Mouse (Mus musculus): ENCODE measurements at regions not wholly inside any gene's neighbourhood (a gene's known extent, or its start where the extent isn't known, plus 50 kb on each side); places are given as distances from the start of the nearest gene placed in this dataset.
"Not testable (repeated sequence)": the region's sequence is repeated elsewhere in the genome, so short reads cannot be mapped to it uniquely, and the experiment has no call there.

- DNase-seq (ENCODE audit: extremely low read depth, insufficient read length, low spot score): peak; percentile 3
These were observed 640.2 kb upstream of the Slc8a1 start for GRCm38 (mm10) chr17:82378248-82378820.

GRCm38 (mm10) chr17:82377176-82377592 is 639.0 kb upstream of the Slc8a1 start:
- peak; percentile 54 for DNase-seq (ENCODE audit: extremely low read depth, insufficient read length, low spot score)

GRCm38 (mm10) chr17:82367876-82368275 is 629.7 kb upstream of the Slc8a1 start:
- no peak for DNase-seq (ENCODE audit: extremely low read depth, insufficient read length, low spot score)

GRCm38 (mm10) chr17:82366001-82366400 is 627.8 kb upstream of the Slc8a1 start:
- DNase-seq (ENCODE audit: extremely low read depth, insufficient read length, low spot score): no peak

- no peak for DNase-seq (ENCODE audit: extremely low read depth, insufficient read length, low spot score)
These were observed 610.5 kb upstream of the Slc8a1 start for GRCm38 (mm10) chr17:82348636-82349035.

- DNase-seq (ENCODE audit: extremely low read depth, insufficient read length, low spot score): no peak
These were observed 593.3 kb upstream of the Slc8a1 start for GRCm38 (mm10) chr17:82331429-82331828.

- DNase-seq (ENCODE audit: extremely low read depth, insufficient read length, low spot score): no peak
These were observed 574.0 kb upstream of the Slc8a1 start for GRCm38 (mm10) chr17:82312191-82312590.

- no peak for DNase-seq (ENCODE audit: extremely low read depth, insufficient read length, low spot score)
These were observed 568.2 kb upstream of the Slc8a1 start for GRCm38 (mm10) chr17:82306347-82306746.

- no peak for DNase-seq (ENCODE audit: extremely low read depth, insufficient read length, low spot score)
These were observed 539.6 kb upstream of the Slc8a1 start for GRCm38 (mm10) chr17:82277728-82278127.

GRCm38 (mm10) chr17:82273946-82274345 is 535.8 kb upstream of the Slc8a1 start:
- DNase-seq (ENCODE audit: extremely low read depth, insufficient read length, low spot score): no peak

- DNase-seq (ENCODE audit: extremely low read depth, insufficient read length, low spot score): no peak
These were observed 534.7 kb upstream of the Slc8a1 start for GRCm38 (mm10) chr17:82272845-82273244.

GRCm38 (mm10) chr17:82266842-82267241 is 528.7 kb upstream of the Slc8a1 start:
- not testable (repeated sequence) for DNase-seq (ENCODE audit: extremely low read depth, insufficient read length, low spot score)

- no peak for DNase-seq (ENCODE audit: extremely low read depth, insufficient read length, low spot score)
These were observed 514.2 kb upstream of the Slc8a1 start for GRCm38 (mm10) chr17:82252362-82252761.

- no peak for DNase-seq (ENCODE audit: extremely low read depth, insufficient read length, low spot score)
These were observed 513.7 kb upstream of the Slc8a1 start for GRCm38 (mm10) chr17:82251841-82252240.

- DNase-seq (ENCODE audit: extremely low read depth, insufficient read length, low spot score): no peak
These were observed 500.2 kb upstream of the Slc8a1 start for GRCm38 (mm10) chr17:82238361-82238760.

- DNase-seq (ENCODE audit: extremely low read depth, insufficient read length, low spot score): no peak
These were observed 499.3 kb upstream of the Slc8a1 start for GRCm38 (mm10) chr17:82237456-82237855.

- DNase-seq (ENCODE audit: extremely low read depth, insufficient read length, low spot score): no peak
These were observed 477.8 kb upstream of the Slc8a1 start for GRCm38 (mm10) chr17:82215728-82216623.

- no peak for DNase-seq (ENCODE audit: extremely low read depth, insufficient read length, low spot score)
These were observed 461.8 kb upstream of the Slc8a1 start for GRCm38 (mm10) chr17:82199981-82200380.

- DNase-seq (ENCODE audit: extremely low read depth, insufficient read length, low spot score): no peak
These were observed 461.0 kb upstream of the Slc8a1 start for GRCm38 (mm10) chr17:82199031-82199642.

GRCm38 (mm10) chr17:82184261-82184660 is 446.1 kb upstream of the Slc8a1 start:
- DNase-seq (ENCODE audit: extremely low read depth, insufficient read length, low spot score): no peak

GRCm38 (mm10) chr17:82171216-82171615 is 433.0 kb upstream of the Slc8a1 start:
- no peak for DNase-seq (ENCODE audit: extremely low read depth, insufficient read length, low spot score)

GRCm38 (mm10) chr17:82153446-82153845 is 415.3 kb upstream of the Slc8a1 start:
- no peak for DNase-seq (ENCODE audit: extremely low read depth, insufficient read length, low spot score)
